Mouse (Mus musculus): Measurements from ENCODE around the gene Cela3b. TPM values are rescaled to one million over a fixed set of nuclear protein-coding genes. Genes with fewer than 3 reads are reported as not detected.
"Not testable (repeated sequence)": the region's sequence is repeated elsewhere in the genome, so short reads cannot be mapped to it uniquely, and the experiment has no call there.

Gene Cela3b
- polyA plus RNA-seq, 2 experiments from 2014 or later = not detected

GRCm38 (mm10) chr4:137412185-137412709, 18.1 kb downstream of the Cela3b start:
- ATAC-seq = not testable (repeated sequence)

DNA sequence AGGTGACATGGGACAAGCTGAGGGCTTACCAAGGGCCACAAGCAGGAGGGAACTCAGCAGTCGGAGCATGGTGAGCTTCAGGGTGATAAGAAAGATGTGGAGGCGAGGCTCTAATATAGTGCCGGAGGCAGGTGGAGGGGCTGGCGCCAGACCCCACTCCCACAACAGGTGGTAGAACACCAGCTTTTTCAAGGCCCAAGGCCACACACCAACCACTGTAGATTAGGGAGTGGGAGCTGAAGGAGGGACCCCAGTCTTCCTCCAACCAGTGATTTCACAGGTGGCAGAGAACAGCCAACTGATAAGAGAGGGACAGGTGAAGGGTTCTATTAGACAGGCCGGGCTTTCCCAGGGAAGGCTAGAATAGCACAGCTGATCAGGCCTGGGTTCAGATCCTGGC, 20.6 kb downstream of the Cela3b start, which contains the start of gene Cela3a:
Gene Cela3a (minus strand): TSS at position 101 of the 400 bp plus-strand sequence.
- ATAC-seq = no peak

DNA sequence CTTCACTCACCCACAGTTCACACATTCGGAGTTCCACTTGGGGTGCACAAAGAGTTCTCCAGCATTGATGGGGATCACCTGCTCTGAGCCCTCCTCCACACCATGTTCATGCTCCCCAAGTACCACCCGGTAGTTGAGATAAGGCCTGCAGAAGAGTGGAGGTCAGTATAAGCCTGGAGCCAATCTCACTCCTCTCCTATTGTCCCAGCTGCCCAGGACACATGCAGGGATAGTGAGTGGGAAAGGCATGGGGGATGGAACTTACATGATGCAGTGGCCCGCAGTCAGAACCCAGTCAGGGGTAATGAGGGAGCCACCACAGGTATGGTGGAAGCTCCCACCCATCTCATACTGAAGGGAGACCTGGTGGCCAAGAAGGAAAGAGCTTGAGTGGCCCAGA, 24.8 kb downstream of the Cela3b start:
- no peak for ATAC-seq

DNA sequence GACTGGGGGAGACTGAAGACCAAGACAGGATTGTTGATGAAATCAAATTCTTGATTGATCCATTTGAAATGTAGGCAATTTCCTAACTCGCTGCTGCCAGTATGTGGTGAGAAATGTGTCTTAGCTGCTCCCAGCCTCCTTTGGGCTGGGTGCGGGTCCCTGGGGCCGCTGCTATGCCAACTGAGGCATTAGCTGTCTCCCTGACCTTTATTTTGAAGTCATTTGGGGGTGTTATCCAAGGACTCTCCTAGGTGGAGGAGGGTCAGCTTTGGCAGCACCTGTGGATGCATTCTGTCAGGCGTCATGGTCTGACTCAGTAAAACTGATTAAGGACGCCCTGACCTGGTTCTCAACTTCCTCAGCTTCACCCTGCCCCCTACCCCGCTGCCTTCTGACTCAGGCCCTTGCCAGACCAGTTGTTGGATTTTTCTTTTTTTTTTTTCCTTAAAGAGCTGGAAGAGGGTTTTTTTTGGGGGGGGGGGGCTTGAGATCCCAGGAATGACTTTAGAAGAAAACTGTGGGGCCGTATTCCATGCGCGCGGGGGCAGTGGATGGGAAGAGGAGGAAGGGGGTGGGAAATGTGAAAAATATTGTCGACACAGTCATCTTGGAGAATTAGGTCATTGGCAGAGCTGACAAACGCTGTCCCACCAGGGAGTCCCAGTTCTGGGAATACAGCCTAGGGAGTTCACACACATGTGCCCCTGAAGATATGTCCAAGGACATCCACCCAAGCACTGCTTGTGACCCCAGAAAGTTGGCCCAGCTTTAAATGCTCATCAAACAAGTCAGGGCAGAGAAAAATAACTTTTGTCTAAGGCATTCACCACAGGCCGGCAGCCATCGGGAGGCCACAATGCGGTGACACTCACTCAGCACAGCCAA, 33.5 kb downstream of the Cela3b start:
- ATAC-seq = no peak

DNA sequence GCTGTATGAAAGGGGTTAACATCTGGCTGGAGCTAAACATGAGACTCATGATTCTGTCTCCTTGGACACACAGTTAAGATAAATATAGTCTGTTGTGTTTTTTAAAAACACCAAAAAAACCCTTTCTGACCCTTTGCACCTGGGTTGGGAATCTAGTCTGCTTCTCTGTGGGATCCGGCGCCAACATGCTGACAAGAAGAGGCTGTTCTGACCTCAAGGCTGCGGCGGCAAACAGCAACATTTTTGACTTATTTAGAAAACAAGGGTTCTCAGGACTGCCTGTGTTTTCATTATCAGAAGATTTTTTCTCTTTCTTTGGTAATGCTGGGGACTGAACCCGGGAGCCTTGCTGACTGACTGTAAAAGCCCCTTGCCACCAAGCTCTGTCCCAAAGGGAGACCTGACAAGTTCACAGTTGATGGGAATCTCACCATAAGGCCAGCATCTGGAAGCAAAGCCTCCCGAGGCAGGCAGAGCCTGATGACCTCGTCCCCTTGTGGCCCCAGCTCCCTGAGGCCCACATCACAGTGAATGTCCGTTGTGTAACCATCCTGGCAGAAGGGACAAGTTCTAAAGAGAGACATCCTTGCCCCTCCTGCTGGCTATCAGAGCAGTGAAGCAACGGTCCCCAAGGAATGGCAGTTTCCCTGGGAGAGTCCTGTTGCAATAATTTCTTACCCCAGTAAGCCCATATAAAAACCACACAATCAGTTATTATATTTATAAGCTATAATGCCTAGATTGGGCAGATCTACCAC, 36.8 kb downstream of the Cela3b start:
- ATAC-seq = no peak

GRCm38 (mm10) chr4:137392874-137393273, 37.5 kb downstream of the Cela3b start:
- ATAC-seq = no peak

DNA sequence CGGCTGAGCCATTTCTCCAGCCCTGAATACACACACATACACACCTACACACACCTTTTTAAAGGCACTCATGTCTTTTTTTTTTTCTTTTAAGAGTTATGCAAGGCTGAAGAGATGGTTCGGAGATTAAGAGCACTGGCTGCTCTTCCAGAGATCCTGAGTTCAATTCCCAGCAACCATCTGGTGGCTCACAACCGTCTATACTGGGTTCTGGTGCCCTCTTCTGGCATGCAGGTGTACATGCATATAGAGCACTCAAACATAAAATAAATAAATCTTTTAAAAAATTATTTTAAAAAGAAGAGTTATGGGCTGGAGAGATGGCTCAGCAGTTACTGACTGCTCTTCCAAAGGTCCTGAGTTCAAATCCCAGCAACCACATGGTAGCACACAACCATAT, 39.1 kb downstream of the Cela3b start:
- no peak for ATAC-seq

- no peak for ATAC-seq
These were observed 40.1 kb downstream of the Cela3b start for GRCm38 (mm10) chr4:137390196-137390595.

GRCm38 (mm10) chr4:137388983-137389382, 41.4 kb downstream of the Cela3b start:
- ATAC-seq = no peak

- peak; percentile 89 for ATAC-seq
These were observed 42.1 kb downstream of the Cela3b start for GRCm38 (mm10) chr4:137388059-137388794.

GRCm38 (mm10) chr4:137387482-137388058, 42.8 kb downstream of the Cela3b start:
- peak; percentile 7 for ATAC-seq

DNA sequence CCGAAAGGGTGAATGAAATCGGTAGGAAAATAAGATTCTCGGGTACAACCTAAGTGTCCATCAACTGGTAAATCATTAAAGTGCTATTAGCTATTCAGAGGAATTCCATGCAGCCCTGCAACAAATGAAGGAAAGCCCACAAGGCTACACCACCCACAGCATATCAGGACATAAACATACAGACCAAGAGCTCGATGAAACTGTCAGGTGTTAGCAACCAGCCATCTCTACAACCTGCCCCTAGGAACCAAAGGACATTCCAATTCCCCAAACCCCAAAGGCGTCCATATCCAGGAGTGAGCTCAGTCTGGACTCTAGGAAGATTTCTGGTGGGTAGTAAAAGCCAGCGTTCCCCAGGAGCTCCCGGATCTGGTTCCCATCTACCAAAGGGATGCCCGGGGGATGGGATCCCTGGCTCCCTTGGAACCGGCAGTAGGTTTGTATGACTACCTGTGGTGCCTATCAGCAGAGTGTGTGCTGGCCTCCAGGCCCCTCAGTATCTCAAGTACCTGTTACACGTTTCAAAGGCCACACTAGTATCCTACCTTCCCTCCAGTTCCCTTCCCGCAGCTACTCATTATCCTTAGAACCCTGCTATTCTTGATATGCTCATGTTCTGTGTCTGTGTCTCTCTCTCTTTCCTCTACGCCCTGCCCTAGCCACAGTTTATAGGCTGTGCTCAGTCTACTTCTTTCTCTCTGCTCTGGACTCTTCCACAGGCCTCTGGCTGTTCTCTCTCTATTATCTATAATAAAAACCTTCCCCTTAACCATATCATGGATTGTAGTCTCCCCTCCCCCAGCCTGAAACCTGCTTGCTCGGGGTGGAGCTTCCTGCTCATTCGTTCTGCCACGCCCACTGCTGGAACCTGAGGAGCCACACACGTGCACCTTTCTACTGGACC, 49.4 kb downstream of the Cela3b start:
- ATAC-seq = no peak

- ATAC-seq = no peak
These were observed 50.6 kb downstream of the Cela3b start for GRCm38 (mm10) chr4:137379713-137380255.

DNA sequence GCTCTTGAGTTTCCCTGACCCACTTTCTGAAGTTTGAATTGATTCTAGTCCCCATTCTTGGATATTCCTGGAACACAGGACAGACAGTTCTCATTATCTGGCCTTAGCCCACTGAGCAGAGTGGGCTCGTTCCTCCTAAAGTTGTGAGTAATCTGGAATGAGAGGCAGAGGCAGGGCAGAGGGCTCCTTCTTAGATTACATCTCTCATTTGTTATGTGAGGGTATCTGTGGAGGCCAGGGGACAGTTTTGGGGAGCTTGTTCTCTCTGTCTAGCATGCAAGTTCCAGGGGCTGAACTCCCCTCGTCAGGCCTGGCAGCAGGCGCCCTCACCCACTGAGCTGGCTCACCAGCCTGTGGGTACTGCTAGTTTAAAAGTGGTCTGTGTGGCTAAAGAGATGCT, 51.3 kb downstream of the Cela3b start:
- ATAC-seq = no peak

GRCm38 (mm10) chr4:137377526-137378304, 52.6 kb downstream of the Cela3b start:
- no peak for ATAC-seq

- ATAC-seq = no peak
These were observed 53.6 kb downstream of the Cela3b start for GRCm38 (mm10) chr4:137376778-137377177.

DNA sequence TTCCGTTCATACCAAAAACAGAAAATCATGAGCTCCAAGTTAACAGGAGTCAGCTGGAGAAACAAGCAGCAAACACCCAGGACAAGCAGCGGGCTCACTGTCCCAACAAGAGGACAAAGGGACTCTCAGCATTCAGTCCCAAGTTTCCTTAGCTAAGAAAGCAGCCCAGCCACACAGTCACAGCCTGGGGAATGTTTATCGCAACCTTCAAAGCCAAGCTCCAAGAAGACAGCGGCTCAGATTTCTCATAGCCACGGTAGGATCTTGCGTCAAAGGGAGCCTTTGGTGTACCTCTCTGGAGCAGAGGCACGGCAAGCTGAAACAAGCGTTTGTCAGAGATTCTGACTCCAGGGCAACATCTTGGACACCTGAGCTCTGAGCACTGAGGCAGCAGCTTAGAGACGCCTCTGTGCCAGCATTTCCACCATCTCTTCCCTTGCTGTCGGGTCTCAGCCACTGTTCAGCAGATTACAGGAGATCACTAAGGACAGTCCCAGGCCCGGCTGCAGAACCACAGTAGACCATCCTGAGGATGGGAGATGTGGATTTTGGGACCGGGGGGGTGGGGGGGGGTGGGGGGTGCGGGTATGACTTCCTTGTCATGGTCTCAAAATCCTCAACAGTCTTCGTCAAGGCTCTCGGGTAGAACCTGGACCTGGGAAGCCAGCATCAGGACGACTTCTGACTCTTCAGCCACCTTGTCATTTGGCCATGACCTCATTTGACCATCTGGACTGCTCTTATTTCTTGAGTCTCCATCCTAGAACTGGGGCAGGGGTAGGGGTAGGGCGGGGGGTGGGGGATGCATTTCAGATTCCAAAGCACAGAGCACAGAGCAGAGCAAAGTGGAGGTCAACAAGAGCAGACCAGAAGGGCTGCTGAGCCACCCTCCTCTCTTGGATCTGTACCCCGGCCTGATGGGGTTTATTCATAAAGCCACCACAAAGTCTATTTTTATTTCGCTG, 54.7 kb downstream of the Cela3b start:
- ATAC-seq = no peak

DNA sequence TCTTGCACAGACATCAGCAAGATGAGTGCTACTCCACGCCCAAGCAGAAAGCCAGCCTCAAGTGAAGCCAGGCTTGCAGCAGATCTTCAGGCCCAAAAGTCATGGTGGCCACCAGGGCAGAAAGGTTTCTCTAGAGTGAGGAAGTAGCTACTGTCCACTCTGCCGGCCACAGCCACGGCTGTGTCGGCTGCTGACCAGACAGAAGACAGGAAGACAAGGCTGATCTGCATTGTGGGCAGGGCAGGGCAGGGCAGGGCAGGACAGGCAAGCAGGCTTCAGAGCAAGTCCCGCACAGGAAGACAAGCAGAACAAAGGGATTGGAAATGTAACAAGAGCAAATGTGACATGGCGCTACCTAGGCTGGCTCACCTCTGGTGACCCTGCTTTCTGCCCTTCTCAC, 56.6 kb downstream of the Cela3b start:
- no peak for ATAC-seq
